Mouse (Mus musculus): ENCODE data around the gene Ssr2.

GRCm38 (mm10) chr3:88572835-88573234, 2.8 kb upstream of the Ssr2 start:
- no peak for TF ChIP-seq GATA1 (IDR thresholded peaks at IDR 0.05; ENCODE audit: borderline replicate concordance, low read length)
- no peak for TF ChIP-seq FLI1 (IDR thresholded peaks at IDR 0.05; ENCODE audit: low read length)

Data from megakaryocyte, embryonic 14.5 days (primary cell).